Mouse (Mus musculus) CH12.LX (cell line): ENCODE measurements around the gene Gimap9. TPM values are rescaled to one million over a fixed set of nuclear protein-coding genes. Genes with fewer than 3 reads are reported as not detected.

Experiments used
- DNase-seq: peaks from one replicate; pipeline ENCODE4 v3.0.0-alpha.2; 2013; ENCODE audit errors: extremely low read depth
- H3K27ac ChIP-seq: 2 replicates; pipeline ENCODE4 v1.5.1; 2012; ENCODE audit warnings: low read depth, mild to moderate bottlenecking, control low read depth, moderate library complexity; ENCODE audit not compliant: insufficient read depth
- H3K27me3 ChIP-seq: replicated peaks from 2 replicates; pipeline ENCODE3; 2012; ENCODE audit warnings: inconsistent platforms
- H3K36me3 ChIP-seq, 2 experiments: replicated peaks in 1 of 2; 2 replicates each; pipeline versions ENCODE3 to v1.6.1; 2012; ENCODE audit warnings: inconsistent platforms in 1 of 2, low read length in 1 of 2, mild to moderate bottlenecking in 1 of 2, mixed read lengths in 1 of 2, moderate library complexity in 1 of 2; ENCODE audit not compliant: control insufficient read depth in 1 of 2, insufficient read depth in 1 of 2
- H3K4me1 ChIP-seq, 2 experiments: 2 replicates each; pipeline ENCODE4 v1.6.1; 2012; ENCODE audit warnings: inconsistent platforms in 1 of 2, moderate library complexity in 1 of 2; ENCODE audit not compliant: insufficient read depth in 2 of 2, control insufficient read depth in 1 of 2
- H3K4me2 ChIP-seq: 2 replicates; pipeline ENCODE4 v1.6.1; 2012; ENCODE audit warnings: low read depth, mild to moderate bottlenecking, control low read depth; ENCODE audit not compliant: poor library complexity, insufficient read depth, severe bottlenecking
- H3K4me3 ChIP-seq, 3 experiments: fragments of 150-350 bp in 1 of 3; sonication (generic) in 1 of 3; replicated peaks in 1 of 3; 2 replicates each; pipeline versions ENCODE3 to v1.5.1; 2011 to 2012; ENCODE audit warnings: low read depth in 2 of 3, low read length in 2 of 3, mild to moderate bottlenecking in 2 of 3, moderate library complexity in 2 of 3, control low read depth in 1 of 3, improper control_type of control experiment in 1 of 3, inconsistent platforms in 1 of 3, mixed read lengths in 1 of 3; ENCODE audit not compliant: poor library complexity in 1 of 3
- H3K79me2 ChIP-seq: replicated peaks from 2 replicates; pipeline ENCODE4 v1.6.1; 2012; ENCODE audit warnings: mild to moderate bottlenecking, moderate library complexity; ENCODE audit not compliant: control insufficient read depth, poor library complexity, insufficient read depth, severe bottlenecking; ENCODE audit errors: extremely low read depth
- H3K9ac ChIP-seq: 2 replicates; pipeline ENCODE4 v1.6.1; 2012; ENCODE audit warnings: low read depth, mild to moderate bottlenecking, control low read depth, moderate library complexity; ENCODE audit not compliant: insufficient read depth
- H3K9me3 ChIP-seq: replicated peaks from 2 replicates; pipeline ENCODE3; 2012; ENCODE audit warnings: low read length, inconsistent platforms, mixed read lengths
- CHD2 ChIP-seq: IDR thresholded peaks from 2 replicates; pipeline ENCODE4 v1.6.1; 2011; ENCODE audit warnings: low read length, improper control_type of control experiment
- CTCF ChIP-seq, 2 experiments: IDR thresholded peaks in 1 of 2; conservative IDR thresholded peaks in 1 of 2; 2 replicates each; pipeline ENCODE4 v1.5.1; 2011 to 2012; ENCODE audit warnings: low read depth in 2 of 2, low read length in 2 of 2, improper control_type of control experiment in 1 of 2, inconsistent platforms in 1 of 2, mild to moderate bottlenecking in 1 of 2, moderate library complexity in 1 of 2
- EP300 ChIP-seq: IDR thresholded peaks from 2 replicates; pipeline ENCODE4 v1.6.1; 2011; ENCODE audit warnings: low read length, improper control_type of control experiment
- GABPA ChIP-seq: IDR thresholded peaks from 2 replicates; pipeline ENCODE4 v1.6.1; 2012; ENCODE audit warnings: low read depth, low read length, improper control_type of control experiment, inconsistent platforms; ENCODE audit not compliant: insufficient replicate concordance
- HCFC1 ChIP-seq: IDR thresholded peaks from 2 replicates; pipeline ENCODE4 v1.6.1; 2012; ENCODE audit warnings: low read depth, mild to moderate bottlenecking, inconsistent platforms, low read length, improper control_type of control experiment
- IRF4 ChIP-seq: IDR thresholded peaks from 2 replicates; pipeline ENCODE4 v1.6.1; 2014; ENCODE audit warnings: low read depth, mild to moderate bottlenecking, inconsistent platforms, low read length, improper control_type of control experiment
- JUN ChIP-seq: IDR thresholded peaks from 2 replicates; pipeline ENCODE4 v1.6.1; 2011; ENCODE audit warnings: low read depth, mild to moderate bottlenecking, low read length, improper control_type of control experiment, moderate library complexity; ENCODE audit not compliant: insufficient read depth
- JUND ChIP-seq: conservative IDR thresholded peaks from 2 replicates; pipeline ENCODE4 v1.6.1; 2011; ENCODE audit warnings: low read depth, low read length, improper control_type of control experiment
- MEF2A ChIP-seq: IDR thresholded peaks from 2 replicates; pipeline ENCODE4 v1.6.1; 2014; ENCODE audit warnings: low read depth, mild to moderate bottlenecking, inconsistent platforms, low read length, improper control_type of control experiment, borderline replicate concordance
- MXI1 ChIP-seq: IDR thresholded peaks from 2 replicates; pipeline ENCODE4 v1.6.1; 2011; ENCODE audit warnings: mild to moderate bottlenecking, low read depth, low read length, improper control_type of control experiment
- MYC ChIP-seq: IDR thresholded peaks from 2 replicates; pipeline ENCODE4 v1.6.1; 2011; ENCODE audit warnings: low read depth, mild to moderate bottlenecking, improper control_type of control experiment, low read length
- NELFE ChIP-seq: IDR thresholded peaks from 2 replicates; pipeline ENCODE4 v1.6.1; 2011; ENCODE audit warnings: low read depth, low read length, improper control_type of control experiment
- NRF1 ChIP-seq: IDR thresholded peaks from 2 replicates; pipeline ENCODE4 v1.6.1; 2014; ENCODE audit warnings: low read depth, mild to moderate bottlenecking, inconsistent platforms, low read length, improper control_type of control experiment, moderate library complexity
- PAX5 ChIP-seq: IDR thresholded peaks from 2 replicates; pipeline ENCODE4 v1.6.1; 2012; ENCODE audit warnings: low read length, inconsistent platforms, mixed read lengths
- POLR2A ChIP-seq: IDR thresholded peaks from 2 replicates; pipeline ENCODE4 v1.6.1; 2011; ENCODE audit warnings: low read depth, mild to moderate bottlenecking, improper control_type of control experiment, low read length
- RAD21 ChIP-seq: IDR thresholded peaks from 2 replicates; pipeline ENCODE4 v1.6.1; 2011; ENCODE audit warnings: low read depth, mild to moderate bottlenecking, low read length, improper control_type of control experiment, moderate library complexity
- RCOR1 ChIP-seq: conservative IDR thresholded peaks from 2 replicates; pipeline ENCODE4 v1.6.1; 2012; ENCODE audit warnings: low read depth, mild to moderate bottlenecking, inconsistent platforms, low read length, improper control_type of control experiment
- SIN3A ChIP-seq: IDR thresholded peaks from 2 replicates; pipeline ENCODE4 v1.6.1; 2012; ENCODE audit warnings: low read length, improper control_type of control experiment, inconsistent platforms
- SMC3 ChIP-seq: IDR thresholded peaks from 2 replicates; pipeline ENCODE4 v1.6.1; 2011; ENCODE audit warnings: low read depth, low read length, improper control_type of control experiment
- TBP ChIP-seq: conservative IDR thresholded peaks from 2 replicates; pipeline ENCODE4 v1.6.1; 2011; ENCODE audit warnings: low read depth, low read length, improper control_type of control experiment
- UBTF ChIP-seq: IDR thresholded peaks from 2 replicates; pipeline ENCODE4 v1.6.1; 2012; ENCODE audit warnings: low read depth, mild to moderate bottlenecking, inconsistent platforms, low read length, improper control_type of control experiment, moderate library complexity
- USF1 ChIP-seq: IDR thresholded peaks from 2 replicates; pipeline ENCODE4 v1.6.1; 2014; ENCODE audit warnings: low read depth, mild to moderate bottlenecking, inconsistent platforms, low read length, improper control_type of control experiment
- ZC3H11A ChIP-seq: IDR thresholded peaks from 2 replicates; pipeline ENCODE4 v1.6.1; 2012; ENCODE audit warnings: low read depth, mild to moderate bottlenecking, inconsistent platforms, low read length, improper control_type of control experiment
- ZKSCAN1 ChIP-seq: IDR thresholded peaks from 2 replicates; pipeline ENCODE4 v1.6.1; 2012; ENCODE audit warnings: low read depth, inconsistent platforms, low read length, improper control_type of control experiment, borderline replicate concordance
- ZMIZ1 ChIP-seq: IDR thresholded peaks from 2 replicates; pipeline ENCODE4 v1.6.1; 2012; ENCODE audit warnings: low read depth, mild to moderate bottlenecking, inconsistent platforms, low read length, improper control_type of control experiment
- dilution Hi-C: fragments of 300-500 bp; cut with MboI; formaldehyde crosslinking; loops from 2 replicates; pipeline ENCODE4 v1.14.3; 2020; ENCODE audit warnings: low sequenced_read_pairs; ENCODE audit not compliant: extremely low pct_unique_long_range_greater_than_20kb, extremely low pct_ligation_motif_present
- in situ Hi-C: fragments of 300-500 bp; cut with MboI; formaldehyde crosslinking; loops from 3 replicates; pipeline ENCODE4 v1.14.3; 2019; ENCODE audit warnings: low sequenced_read_pairs, low pct_ligation_motif_present, low pct_unique_long_range_greater_than_20kb, mixed read lengths
- polyA plus RNA-seq: library from polyadenylated mRNA; unstranded; fragments of >175 nt; gene quantifications from 2 replicates; pipeline ENCODE4 v1.2.1, GENCODE M21; 2012; ENCODE audit warnings: low read depth; ENCODE audit not compliant: insufficient read length
- total RNA-seq, 2 experiments: library from RNA; depleted of rRNA; stranded (reverse); fragments of 300-350 nt in 1 of 2; fragments of >200 nt in 1 of 2; gene quantifications; 2 replicates each; pipeline ENCODE4 v1.2.3; 2012 to 2014

The Gimap9 gene
- total and polyA plus RNA-seq, 3 experiments: 31.0 to 75.1 (median 46.1) TPM

GRCm38 (mm10) chr6:48702146-48702545 lies 26.2 kb downstream of the Gimap9 start:
- in situ Hi-C loops (loop anchor here (5.0 kb wide), 1 partner anchor 35 kb away; the partner anchor contains the start of gene Gimap1), dilution Hi-C loops (no loop called here)
- Histone ChIP-seq H3K4me2 (no peak overlapping the region), H3K4me3 (no peak overlapping the region), H3K79me2 (peaks cover 39% of the 10 kb centered on the region), H3K27ac (peak overlapping the region; percentile 98), H3K9ac (no peak overlapping the region; the same call in 1 of the 2 replicates), H3K36me3 (peaks cover 36 to 60% of the 10 kb centered on the region in 2 experiments), H3K9me3 (peaks cover 3% of the 10 kb centered on the region), H3K27me3 (no peaks in the 10 kb centered on the region), H3K4me1 (peaks cover 43 to 91% of the 10 kb centered on the region in 2 experiments)
- no peak for TF ChIP-seq SMC3
- no peak for DNase-seq

- H3K4me1 ChIP-seq: peaks cover 43 to 86% of the 10 kb centered on the region in 2 experiments
- no peak overlapping the region for H3K4me3 ChIP-seq
- dilution Hi-C loops: no loop called here
- H3K9me3 ChIP-seq: no peaks in the 10 kb centered on the region
- peaks cover 43% of the 10 kb centered on the region for H3K79me2 ChIP-seq
- no peaks in the 10 kb centered on the region for H3K27me3 ChIP-seq
- peaks cover 36 to 57% of the 10 kb centered on the region in 2 experiments for H3K36me3 ChIP-seq
- no peak for DNase-seq
- in situ Hi-C loops: loop anchor here (5.0 kb wide), 1 partner anchor 35 kb away; the partner anchor contains the start of gene Gimap1
- H3K27ac ChIP-seq: peak overlapping the region; percentile 98
- peak; percentile 51 for TF ChIP-seq RAD21
- TF ChIP-seq CTCF (conservative IDR thresholded peaks at IDR 0.05 in 1 of 2, IDR thresholded peaks at IDR 0.05 in 1 of 2; ENCODE audit: low read depth in 2 of 2, low read length in 2 of 2): peak in 1 of 2 experiments; percentile 65; a peak in 2 of 4 replicates
- no peak for TF ChIP-seq MXI1
- no peak for TF ChIP-seq GABPA
- TF ChIP-seq TBP: no peak
- TF ChIP-seq SIN3A: no peak
- TF ChIP-seq JUND: no peak
- no peak for TF ChIP-seq MYC
- TF ChIP-seq JUN: no peak
- no peak for TF ChIP-seq PAX5
- peak; percentile 64 for TF ChIP-seq SMC3
- TF ChIP-seq CHD2: no peak
- no peak for TF ChIP-seq HCFC1
- TF ChIP-seq, all 38 proteins: peak for 3
- Histone ChIP-seq H3K9ac (no peak overlapping the region), H3K4me2 (no peak overlapping the region)
Observed at GRCm38 (mm10) chr6:48702601-48703000, 26.7 kb downstream of the Gimap9 start.

GRCm38 (mm10) chr6:48704146-48704545 lies 28.2 kb downstream of the Gimap9 start:
- in situ Hi-C loops: loop anchor here (5.0 kb wide), 1 partner anchor 33 kb away; the partner anchor contains the start of gene Gimap1
- Histone ChIP-seq H3K4me1 (peaks cover 42 to 77% of the 10 kb centered on the region in 2 experiments), H3K4me2 (0 out of 2 replicates have a peak overlapping the region, but pooled peaks have one; percentile 79), H3K27ac (peak overlapping the region; percentile 84), H3K79me2 (peaks cover 49% of the 10 kb centered on the region), H3K27me3 (no peaks in the 10 kb centered on the region), H3K9me3 (no peaks in the 10 kb centered on the region), H3K9ac (peak overlapping the region; percentile 1; the same call in 1 of the 2 replicates), H3K4me3 (no peak overlapping the region), H3K36me3 (peaks cover 36 to 56% of the 10 kb centered on the region in 2 experiments)
- DNase-seq: no peak
- dilution Hi-C loops: no loop called here
- TF ChIP-seq SIN3A (no peak), ZC3H11A (no peak), ZMIZ1 (no peak), MYC (no peak), ZKSCAN1 (no peak), RCOR1 (no peak), USF1 (no peak), NRF1 (no peak), RAD21 (no peak), JUND (no peak), UBTF (no peak), EP300 (no peak), JUN (no peak), NELFE (no peak), IRF4 (no peak), POLR2A (no peak), SMC3 (no peak), MEF2A (no peak)
